Mouse (Mus musculus) spleen, adult 12 weeks (tissue): ENCODE measurements at regions not wholly inside any gene's neighbourhood (a gene's known extent, or its start where the extent isn't known, plus 50 kb on each side); places are given as distances from the start of the nearest gene placed in this dataset.
"Not testable (repeated sequence)": the region's sequence is repeated elsewhere in the genome, so short reads cannot be mapped to it uniquely, and the experiment has no call there.

ENCODE experiments used
- DNase-seq: peaks from one replicate; pipeline ENCODE4 v3.0.0; 2022; ENCODE audit warnings: low spot score

DNA sequence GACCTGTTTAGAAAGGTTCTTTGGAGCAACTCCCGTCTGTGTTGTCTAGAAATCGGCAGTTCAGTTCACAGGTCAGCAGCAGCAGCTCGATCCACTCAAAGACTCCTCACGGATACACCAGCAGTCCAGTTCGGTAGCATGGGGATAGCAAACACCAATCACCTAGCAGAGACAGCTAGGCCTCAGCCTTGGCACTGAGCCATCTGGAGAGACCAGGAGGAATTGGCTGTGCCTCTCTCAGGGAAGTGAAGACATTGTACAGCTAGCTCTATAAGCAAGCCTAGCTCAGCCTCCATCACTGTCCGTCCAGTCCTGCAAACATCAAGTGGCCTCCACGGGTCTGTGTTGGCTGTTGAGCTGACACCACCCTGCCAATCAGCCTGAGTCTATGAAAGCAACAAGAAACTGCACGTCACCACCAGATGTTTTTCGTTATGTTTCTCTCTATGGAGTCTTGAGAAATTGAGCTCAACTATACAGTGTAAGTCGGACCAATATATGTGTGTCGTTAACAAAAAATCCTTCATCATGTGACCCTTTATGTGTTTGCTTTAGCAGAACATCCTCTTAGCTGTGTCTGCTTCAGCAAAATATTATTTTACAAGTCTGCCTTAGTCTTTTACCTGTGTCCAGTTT lies 209.3 kb downstream of the Plxna1 start:
- DNase-seq = no peak

GRCm38 (mm10) chr6:89157501-89157900 lies 204.9 kb downstream of the Plxna1 start:
- DNase-seq = no peak

GRCm38 (mm10) chr6:89160051-89160450 lies 202.4 kb downstream of the Plxna1 start:
- DNase-seq = no peak

GRCm38 (mm10) chr6:89161746-89162145 lies 200.7 kb downstream of the Plxna1 start:
- no peak for DNase-seq

DNA sequence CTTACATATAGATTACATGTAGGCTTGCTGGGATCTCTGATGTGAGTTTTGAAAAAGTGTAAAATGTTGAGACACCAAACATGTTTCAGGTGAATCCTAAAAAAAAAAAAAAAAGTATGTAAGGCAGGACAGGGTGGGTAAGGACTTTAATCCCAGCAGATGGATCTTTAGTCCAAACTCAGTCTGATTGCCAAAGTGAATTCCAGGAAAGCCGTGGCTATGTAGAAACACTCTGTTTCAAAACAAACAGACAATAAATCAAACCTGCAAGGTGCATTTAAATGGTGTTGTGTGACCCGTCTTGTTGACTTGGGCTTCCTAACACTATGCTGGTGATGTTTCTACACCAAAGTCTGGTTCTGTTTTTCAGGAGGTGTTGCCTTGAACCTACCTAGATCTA lies 192.9 kb downstream of the Plxna1 start:
- DNase-seq = no peak

- DNase-seq = not testable (repeated sequence)
Measured at GRCm38 (mm10) chr6:89184920-89185319, 177.5 kb downstream of the Plxna1 start.

DNA sequence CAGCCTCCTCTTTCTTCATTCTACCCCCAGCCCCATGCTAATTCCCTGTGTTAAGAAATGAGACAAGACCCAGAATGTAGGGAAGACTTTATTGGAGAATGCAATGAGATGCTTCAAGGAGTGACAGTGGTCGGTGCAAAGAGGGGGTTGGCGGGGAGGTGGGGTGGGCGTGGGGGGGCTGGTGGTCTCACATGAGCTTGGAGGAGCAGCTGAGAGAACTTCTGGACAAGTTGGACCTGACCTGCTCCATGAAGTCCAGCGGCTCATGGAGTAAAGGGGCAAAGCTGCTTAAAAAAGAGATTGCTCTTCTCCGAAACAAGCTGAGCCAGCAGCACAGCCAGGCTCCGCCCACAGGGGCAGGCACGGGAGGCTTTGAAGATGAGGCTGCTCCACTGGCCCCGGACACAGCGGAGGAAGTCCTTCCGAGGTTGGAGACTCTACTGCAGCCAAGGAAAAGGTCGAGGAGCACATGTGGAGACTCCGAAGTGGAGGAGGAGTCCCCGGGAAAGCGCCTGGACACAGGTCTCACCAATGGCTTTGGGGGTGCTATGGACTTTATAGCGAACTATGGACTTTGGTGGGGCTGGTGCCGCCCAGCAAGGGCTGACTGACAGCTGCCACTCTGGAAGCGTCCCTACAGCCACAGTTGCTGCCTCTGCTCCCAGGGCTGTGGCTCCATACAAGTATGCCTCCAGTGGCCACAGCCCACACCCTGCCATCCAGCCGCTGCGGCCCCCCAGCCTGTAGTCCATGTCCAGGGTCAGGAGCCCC lies 161.7 kb downstream of the Plxna1 start:
- DNase-seq = not testable (repeated sequence)

DNA sequence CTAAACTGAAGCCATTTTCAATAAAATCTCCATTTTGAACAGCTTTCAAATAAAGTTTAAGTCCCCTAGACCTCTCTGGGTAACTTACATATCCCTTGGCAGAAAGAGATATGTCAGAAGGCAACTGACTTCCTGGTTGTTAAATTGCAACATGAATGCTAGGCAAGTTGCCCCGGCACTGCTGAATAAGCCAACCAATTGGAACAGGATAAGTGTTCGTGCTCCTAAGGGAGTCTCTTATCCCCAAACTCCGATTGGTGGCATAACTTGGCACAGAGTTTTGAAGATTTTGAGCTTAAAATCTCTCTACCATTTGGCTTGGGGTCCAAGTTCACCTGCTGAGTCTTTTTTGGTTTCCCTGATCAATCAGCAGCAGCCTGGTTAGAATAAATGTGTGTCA lies 147.4 kb downstream of the Plxna1 start:
- DNase-seq = no peak

GRCm38 (mm10) chr6:89235416-89236075 lies 126.9 kb downstream of the Plxna1 start:
- no peak for DNase-seq

GRCm38 (mm10) chr6:89236226-89236625 lies 126.2 kb downstream of the Plxna1 start:
- DNase-seq = no peak

DNA sequence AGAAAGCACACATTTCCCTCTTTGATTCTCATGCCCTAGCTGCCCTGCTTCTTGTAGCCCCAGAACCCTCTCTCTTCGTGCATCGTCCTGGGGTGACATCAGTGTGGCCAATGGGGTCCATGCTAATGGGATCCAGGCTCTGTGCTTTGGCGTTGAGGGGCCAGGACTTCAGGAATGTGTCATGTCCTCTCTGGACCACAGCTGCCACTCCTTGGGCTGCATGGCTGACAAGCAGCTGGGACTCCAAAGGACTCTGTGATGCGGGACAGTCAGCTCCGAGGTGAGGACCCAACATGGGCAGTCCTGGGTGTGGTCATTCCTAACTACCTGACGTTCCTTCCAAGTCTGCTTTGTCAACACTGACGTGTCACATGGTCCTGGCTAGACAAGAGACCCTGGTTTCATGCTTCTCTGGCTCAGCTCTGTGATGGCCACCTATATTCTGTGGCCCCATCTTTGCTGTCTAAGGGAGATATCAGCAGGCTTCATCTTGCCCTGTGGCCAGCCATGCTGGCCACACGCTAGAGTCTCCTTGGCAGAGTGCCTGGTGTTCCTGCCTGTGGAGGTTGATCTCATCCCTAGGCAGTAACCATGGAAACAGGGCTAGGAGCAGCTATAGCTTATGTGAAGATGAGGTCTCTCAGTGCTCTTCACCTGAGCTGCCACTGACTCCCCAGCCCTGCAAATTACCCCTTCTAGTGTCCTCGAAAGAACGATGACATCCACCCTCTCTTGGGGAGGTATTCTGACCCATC lies 125.4 kb downstream of the Plxna1 start:
- DNase-seq = no peak

- no peak for DNase-seq
Measured at GRCm38 (mm10) chr6:89238871-89239270, 123.5 kb downstream of the Plxna1 start.

DNA sequence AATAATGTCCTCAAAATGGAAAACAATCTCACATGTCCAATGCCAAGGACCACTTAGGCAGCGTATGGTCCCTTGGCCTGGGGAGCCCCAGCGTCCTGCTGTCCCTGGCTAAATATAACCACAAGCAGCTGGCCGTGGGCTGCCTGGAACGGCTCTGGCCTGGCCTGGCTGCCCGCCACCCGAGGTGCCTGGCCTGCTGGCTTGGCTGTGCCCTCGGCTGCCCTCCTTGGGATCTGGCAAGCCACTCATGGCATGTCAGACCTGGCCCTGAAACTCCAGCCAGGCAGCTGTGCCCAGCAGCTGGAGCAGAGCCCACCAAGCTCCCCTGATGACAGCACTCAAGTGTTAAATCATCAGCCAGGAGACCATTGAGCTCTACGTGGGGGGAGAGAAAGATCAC lies 122.9 kb downstream of the Plxna1 start:
- no peak for DNase-seq

GRCm38 (mm10) chr6:89240168-89240705 lies 122.2 kb downstream of the Plxna1 start:
- no peak for DNase-seq

- DNase-seq = no peak
Measured at GRCm38 (mm10) chr6:89242371-89243288, 119.8 kb downstream of the Plxna1 start.

DNA sequence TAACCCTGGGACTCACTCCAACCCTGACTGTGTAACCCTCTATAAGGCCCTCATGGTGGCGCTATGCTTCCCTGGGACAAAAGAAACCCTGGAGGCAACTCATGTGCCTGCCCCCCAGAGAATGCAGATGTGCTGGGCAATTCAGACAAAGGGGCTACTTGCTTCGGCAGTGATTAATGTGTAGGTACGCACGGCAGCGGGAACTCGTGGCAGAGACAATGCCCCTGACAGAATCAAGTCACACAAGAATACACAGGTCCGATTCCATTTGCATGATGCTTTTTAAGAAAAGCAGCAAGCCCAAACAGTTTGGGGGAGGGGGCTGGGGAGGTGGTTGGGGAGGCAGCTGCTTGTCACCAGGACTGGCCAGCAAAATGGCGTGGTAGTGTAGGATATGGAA lies 116.9 kb downstream of the Plxna1 start:
- DNase-seq = no peak

DNA sequence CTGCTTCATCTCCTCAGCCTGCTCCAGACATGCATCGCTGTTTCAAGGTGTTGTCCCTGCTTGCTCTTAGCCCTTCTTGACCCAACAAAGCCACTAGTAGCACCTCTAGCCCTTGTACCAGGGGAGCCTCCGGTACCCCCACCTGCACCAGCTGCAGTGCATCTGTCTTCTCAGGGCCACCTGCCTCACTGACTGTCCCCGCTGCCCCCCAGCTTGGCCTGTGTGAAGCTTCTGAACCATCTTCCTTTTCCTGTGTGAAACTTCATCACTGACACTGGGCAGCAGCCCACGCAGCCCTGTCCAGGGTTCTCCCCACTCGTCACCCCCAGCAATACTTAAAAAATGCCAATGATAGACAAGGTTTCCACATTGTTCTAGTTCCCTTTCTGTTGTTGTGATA lies 116.2 kb downstream of the Plxna1 start:
- no peak for DNase-seq

DNA sequence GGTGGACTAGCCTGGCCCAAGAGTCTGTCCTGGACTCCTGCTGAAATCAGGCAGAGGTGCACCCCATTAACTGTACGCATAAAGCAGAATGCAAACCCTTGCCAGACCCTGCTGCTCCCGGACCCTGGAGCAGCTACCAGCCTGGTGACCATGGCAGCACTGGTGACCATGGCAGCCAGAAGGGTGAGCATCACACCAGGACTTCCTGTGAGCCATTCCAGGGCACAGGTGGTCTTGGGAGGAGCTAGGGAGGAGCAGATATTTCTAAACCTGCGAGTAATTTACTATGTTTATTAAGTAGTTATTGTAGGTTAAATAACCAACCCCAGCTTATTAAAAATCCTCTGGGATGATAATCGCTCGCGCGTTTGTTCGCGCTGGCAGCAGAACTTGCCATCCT lies 113.8 kb downstream of the Plxna1 start:
- no peak for DNase-seq

GRCm38 (mm10) chr6:89249303-89249702 lies 113.1 kb downstream of the Plxna1 start:
- DNase-seq = no peak

DNA sequence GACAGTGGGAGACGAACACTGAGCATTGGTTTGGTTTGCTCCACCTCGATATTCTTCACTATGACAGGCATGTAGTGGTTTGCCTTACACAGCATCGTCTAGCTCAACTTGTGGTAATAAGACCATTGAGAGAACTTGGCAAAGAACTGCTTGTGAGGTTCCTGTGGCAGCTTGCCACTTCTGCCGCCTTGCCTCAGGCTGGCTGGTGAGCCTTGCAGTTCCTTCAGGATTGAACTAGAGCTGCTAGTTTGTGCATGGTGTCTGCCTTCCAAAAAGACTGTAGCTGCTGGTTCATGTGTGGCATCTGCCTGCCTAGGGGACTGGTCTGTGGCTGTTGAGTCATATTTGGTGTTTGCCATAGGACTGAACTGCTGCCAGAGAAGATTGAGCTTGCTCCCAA lies 110.8 kb downstream of the Plxna1 start:
- DNase-seq = no peak

GRCm38 (mm10) chr6:89256022-89256421 lies 106.4 kb downstream of the Plxna1 start:
- no peak for DNase-seq
